Mouse (Mus musculus) embryonic facial prominence, embryonic 13.5 days (tissue): Measurements from ENCODE around the gene Lrrc74a. TPM values are rescaled to one million over a fixed set of nuclear protein-coding genes. Genes with fewer than 3 reads are reported as not detected.

Source experiments
- ATAC-seq: fragments of 200-750 bp; cut with Nextera tagmentation; 2 replicates; pipeline ENCODE4 v1.8.0; 2017; ENCODE audit warnings: low read depth; ENCODE audit not compliant: insufficient number of reproducible peaks, insufficient read depth, low FRiP score, low TSS enrichment
- H3K27ac ChIP-seq: fragments of 300-500 bp; sonication (generic); 2 replicates; pipeline ENCODE4 v1.5.1; 2015; ENCODE audit warnings: moderate library complexity, mild to moderate bottlenecking, inconsistent platforms
- H3K27me3 ChIP-seq: fragments of 300-500 bp; sonication (generic); 2 replicates; pipeline ENCODE4 v1.6.1; 2015; ENCODE audit warnings: mild to moderate bottlenecking, inconsistent platforms
- H3K36me3 ChIP-seq: fragments of 300-500 bp; sonication (generic); 2 replicates; pipeline ENCODE4 v1.6.1; 2015; ENCODE audit warnings: mild to moderate bottlenecking, inconsistent platforms
- H3K4me1 ChIP-seq: fragments of 300-500 bp; sonication (generic); 2 replicates; pipeline ENCODE4 v1.6.1; 2015; ENCODE audit warnings: inconsistent platforms
- H3K4me2 ChIP-seq: fragments of 300-500 bp; sonication (generic); 2 replicates; pipeline ENCODE4 v1.6.1; 2015; ENCODE audit warnings: moderate library complexity, mild to moderate bottlenecking, inconsistent platforms
- H3K4me3 ChIP-seq: fragments of 300-500 bp; sonication (generic); 2 replicates; pipeline ENCODE4 v1.5.1; 2015; ENCODE audit warnings: mild to moderate bottlenecking, inconsistent platforms
- H3K9ac ChIP-seq: fragments of 300-500 bp; sonication (generic); 2 replicates; pipeline ENCODE4 v1.6.1; 2015; ENCODE audit warnings: mild to moderate bottlenecking, inconsistent platforms
- H3K9me3 ChIP-seq: fragments of 300-500 bp; sonication (generic); 2 replicates; pipeline ENCODE4 v1.6.1; 2016; ENCODE audit warnings: inconsistent platforms
- WGBS: fragments of 180-500 bp; shearing (Covaris S2); methylation state at CpG from one replicate; pipeline ENCODE4 v1.1.7; 2015; ENCODE audit warnings: mixed read lengths; 5-methylcytosine and 5-hydroxymethylcytosine counted together
- polyA plus RNA-seq: library from polyadenylated mRNA; unstranded; fragments of >200 nt; fragmentation: Nextera tagmentation; extraction: Ambion mirVana; gene quantifications from 2 replicates; pipeline ENCODE4 v1.2.1, GENCODE M21; 2015

Gene Lrrc74a
- polyA plus RNA-seq, 1 experiment from 2014 or later = not detected

- H3K4me3 ChIP-seq = no peak overlapping the region
- 22% methylated on average over 3 of the region's 3 CpGs for WGBS
- peak overlapping the region; percentile 80 for H3K27ac ChIP-seq
- no peaks in the 10 kb centered on the region for H3K9me3 ChIP-seq
- H3K9ac ChIP-seq = no peak overlapping the region
- no peaks in the 10 kb centered on the region for H3K36me3 ChIP-seq
- no peak overlapping the region for H3K4me2 ChIP-seq
- H3K4me1 ChIP-seq = peaks cover 38% of the 10 kb centered on the region
- no peak for ATAC-seq
- H3K27me3 ChIP-seq = no peaks in the 10 kb centered on the region
These were observed 36.8 kb downstream of the Lrrc74a start for GRCm38 (mm10) chr12:86770927-86771326.

DNA sequence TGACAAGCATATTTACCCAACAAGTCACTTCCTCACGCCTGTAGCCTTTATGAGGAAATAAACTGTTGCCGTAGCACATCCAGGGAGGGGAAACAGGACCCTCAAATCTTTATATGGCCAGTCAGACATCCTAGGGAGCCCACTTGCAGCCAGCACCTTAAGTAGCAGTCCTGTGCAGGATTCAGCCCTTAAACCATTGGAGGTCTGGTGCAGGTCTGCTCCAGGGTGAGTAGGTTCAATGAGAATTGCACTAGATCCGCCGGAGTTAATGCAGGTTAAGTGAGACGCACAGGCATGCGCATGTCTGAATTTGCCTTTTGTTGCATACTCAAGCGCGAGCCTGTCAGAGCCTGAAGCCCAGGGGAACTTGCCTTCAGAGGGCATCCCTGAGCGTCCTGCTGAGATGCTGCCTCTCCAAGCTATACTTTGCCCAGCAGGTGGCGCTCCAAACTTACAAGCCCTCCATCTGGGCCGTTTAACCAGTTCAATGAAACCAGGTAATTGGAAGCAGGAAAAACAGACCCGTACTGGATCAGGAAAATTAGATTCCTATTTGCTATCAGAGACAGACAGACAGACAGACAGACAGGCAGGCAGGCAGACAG lies 37.8 kb downstream of the Lrrc74a start:
- Histone ChIP-seq H3K4me1 (peaks cover 42% of the 10 kb centered on the region), H3K9ac (no peak overlapping the region), H3K4me2 (0 out of 2 replicates have a peak overlapping the region, but pooled peaks have one; percentile 3)

GRCm38 (mm10) chr12:86772551-86772950 lies 38.4 kb downstream of the Lrrc74a start:
- H3K4me2 ChIP-seq = no peak overlapping the region
- no peak overlapping the region for H3K4me3 ChIP-seq
- no peaks in the 10 kb centered on the region for H3K36me3 ChIP-seq
- H3K27me3 ChIP-seq = no peaks in the 10 kb centered on the region
- peaks cover 42% of the 10 kb centered on the region for H3K4me1 ChIP-seq
- no peak for ATAC-seq
- H3K27ac ChIP-seq = no peak overlapping the region
- no peaks in the 10 kb centered on the region for H3K9me3 ChIP-seq
- no peak overlapping the region for H3K9ac ChIP-seq
- WGBS = 38% methylated on average over 3 of the region's 3 CpGs

More for the DNA sequence above, 37.8 kb downstream of the Lrrc74a start:
- H3K4me3 ChIP-seq = no peak overlapping the region
- H3K36me3 ChIP-seq = no peaks in the 10 kb centered on the region
- H3K27ac ChIP-seq = peak overlapping the region; percentile 1; the same call in 1 of the 2 replicates
- WGBS = 11% methylated on average over 12 of the region's 12 CpGs
- no peaks in the 10 kb centered on the region for H3K27me3 ChIP-seq
- ATAC-seq = peak; percentile 64; the same call in 1 of the 2 replicates
- no peaks in the 10 kb centered on the region for H3K9me3 ChIP-seq

DNA sequence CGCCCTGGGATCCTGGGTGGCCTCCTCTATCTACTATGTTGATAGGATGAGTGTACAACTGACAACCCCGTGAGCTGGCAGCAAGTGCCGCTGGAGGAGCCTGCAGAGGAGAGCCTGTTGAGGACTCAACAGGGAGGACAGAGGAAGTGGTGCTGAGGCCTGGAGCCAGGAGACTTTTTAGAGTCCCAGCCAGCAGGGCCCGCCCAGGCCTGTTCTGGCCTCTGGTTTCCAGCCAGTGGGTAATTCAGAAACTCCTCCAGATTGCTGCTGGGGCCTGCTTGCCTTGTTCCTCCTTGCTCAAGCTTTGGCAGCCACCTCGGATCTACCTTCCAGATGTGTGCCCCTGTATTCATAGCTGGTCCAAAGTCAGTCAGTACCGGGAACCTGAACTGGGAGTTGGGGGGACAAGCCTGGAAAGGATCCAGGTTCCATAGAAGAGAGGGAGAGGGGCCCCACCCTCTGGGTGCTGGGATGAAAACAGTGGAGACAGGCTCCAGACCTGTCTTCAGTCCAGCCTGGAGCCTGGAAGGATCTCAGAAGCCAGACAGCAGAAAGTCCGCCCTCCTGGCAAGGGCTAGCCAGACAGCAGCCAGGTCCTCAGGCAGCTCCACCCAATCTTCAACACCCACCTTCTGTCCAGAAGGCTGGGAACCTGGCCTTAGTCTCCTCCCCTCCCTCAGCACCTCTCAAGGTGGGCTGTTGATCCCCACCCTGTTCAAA lies 41.6 kb downstream of the Lrrc74a start:
- Histone ChIP-seq H3K4me2 (no peak overlapping the region), H3K27ac (peak overlapping the region; percentile 80), H3K4me3 (no peak overlapping the region), H3K9me3 (no peaks in the 10 kb centered on the region), H3K27me3 (no peaks in the 10 kb centered on the region), H3K4me1 (peaks cover 27% of the 10 kb centered on the region), H3K36me3 (no peaks in the 10 kb centered on the region), H3K9ac (peak overlapping the region; percentile 12; the same call in 1 of the 2 replicates)
- WGBS = 71% methylated on average over 7 of the region's 7 CpGs
- ATAC-seq = no peak

GRCm38 (mm10) chr12:86776341-86776860 lies 42.2 kb downstream of the Lrrc74a start:
- H3K4me2 ChIP-seq = no peak overlapping the region
- H3K4me3 ChIP-seq = no peak overlapping the region
- no peaks in the 10 kb centered on the region for H3K9me3 ChIP-seq
- no peak for ATAC-seq
- peak overlapping the region; percentile 80; the same call in 1 of the 2 replicates for H3K27ac ChIP-seq
- H3K27me3 ChIP-seq = no peaks in the 10 kb centered on the region
- H3K36me3 ChIP-seq = no peaks in the 10 kb centered on the region
- H3K4me1 ChIP-seq = peaks cover 22% of the 10 kb centered on the region
- no peak overlapping the region for H3K9ac ChIP-seq
- 82% methylated on average over 7 of the region's 7 CpGs for WGBS

GRCm38 (mm10) chr12:86778531-86778930 lies 44.4 kb downstream of the Lrrc74a start:
- H3K27me3 ChIP-seq = no peaks in the 10 kb centered on the region
- no peak overlapping the region for H3K4me2 ChIP-seq
- ATAC-seq = no peak
- no peaks in the 10 kb centered on the region for H3K9me3 ChIP-seq
- H3K27ac ChIP-seq = no peak overlapping the region
- H3K9ac ChIP-seq = no peak overlapping the region
- no peak overlapping the region for H3K4me3 ChIP-seq
- peaks cover 18% of the 10 kb centered on the region for H3K4me1 ChIP-seq
- no peaks in the 10 kb centered on the region for H3K36me3 ChIP-seq
- WGBS = 91% methylated on average over 4 of the region's 4 CpGs

DNA sequence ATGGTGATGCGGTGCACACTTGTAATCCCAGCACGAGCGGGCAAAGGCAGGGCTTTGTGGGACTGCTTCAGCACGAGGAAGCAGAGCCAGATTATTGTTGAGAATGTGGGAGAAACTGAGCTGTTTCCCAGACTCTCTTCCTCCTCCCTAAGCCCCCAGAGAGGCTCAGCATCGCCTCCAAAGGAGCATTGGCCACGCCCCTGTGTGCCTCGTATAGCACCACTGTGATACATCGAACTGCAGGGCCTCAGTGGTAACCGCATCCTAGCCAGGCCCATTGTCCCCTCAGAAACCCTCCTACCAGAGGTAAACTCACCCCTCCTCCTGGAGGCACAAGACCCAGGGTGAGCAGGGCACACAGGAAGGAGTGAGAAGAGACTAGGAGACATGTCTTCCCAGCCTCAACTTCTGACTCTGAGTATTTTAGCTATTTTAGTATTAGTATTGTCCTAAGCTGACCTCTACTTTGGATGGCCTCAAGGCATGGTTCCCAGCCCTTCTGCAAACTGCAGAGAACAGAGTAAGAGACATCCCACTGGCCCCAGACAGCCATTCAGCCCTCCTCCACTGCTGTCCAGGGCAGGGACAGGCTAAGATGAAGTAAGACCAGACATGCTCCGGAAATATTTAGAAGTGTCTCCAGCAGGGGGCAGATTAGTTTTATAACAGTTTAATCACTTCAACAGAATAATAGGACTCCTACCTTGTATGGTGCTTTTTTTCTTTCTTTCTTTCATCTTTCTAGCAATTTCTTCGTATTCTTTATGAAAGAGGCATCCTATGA lies 45.2 kb downstream of the Lrrc74a start:
- Histone ChIP-seq H3K27ac (no peak overlapping the region), H3K4me2 (no peak overlapping the region), H3K36me3 (no peaks in the 10 kb centered on the region), H3K9me3 (no peaks in the 10 kb centered on the region), H3K4me3 (no peak overlapping the region), H3K9ac (no peak overlapping the region), H3K27me3 (no peaks in the 10 kb centered on the region), H3K4me1 (peaks cover 23% of the 10 kb centered on the region)
- WGBS = 47% methylated on average over 11 of the region's 11 CpGs
- no peak for ATAC-seq

- ATAC-seq = no peak; the same call in 1 of the 2 replicates
- Histone ChIP-seq H3K9me3 (no peaks in the 10 kb centered on the region), H3K27ac (0 out of 2 replicates have a peak overlapping the region, but pooled peaks have one; percentile 33), H3K27me3 (no peaks in the 10 kb centered on the region), H3K9ac (no peak overlapping the region), H3K36me3 (no peaks in the 10 kb centered on the region), H3K4me3 (no peak overlapping the region), H3K4me1 (peaks cover 25% of the 10 kb centered on the region), H3K4me2 (no peak overlapping the region)
- 30% methylated on average over 6 of the region's 6 CpGs for WGBS
These were observed 47.6 kb downstream of the Lrrc74a start for GRCm38 (mm10) chr12:86781654-86782202.

DNA sequence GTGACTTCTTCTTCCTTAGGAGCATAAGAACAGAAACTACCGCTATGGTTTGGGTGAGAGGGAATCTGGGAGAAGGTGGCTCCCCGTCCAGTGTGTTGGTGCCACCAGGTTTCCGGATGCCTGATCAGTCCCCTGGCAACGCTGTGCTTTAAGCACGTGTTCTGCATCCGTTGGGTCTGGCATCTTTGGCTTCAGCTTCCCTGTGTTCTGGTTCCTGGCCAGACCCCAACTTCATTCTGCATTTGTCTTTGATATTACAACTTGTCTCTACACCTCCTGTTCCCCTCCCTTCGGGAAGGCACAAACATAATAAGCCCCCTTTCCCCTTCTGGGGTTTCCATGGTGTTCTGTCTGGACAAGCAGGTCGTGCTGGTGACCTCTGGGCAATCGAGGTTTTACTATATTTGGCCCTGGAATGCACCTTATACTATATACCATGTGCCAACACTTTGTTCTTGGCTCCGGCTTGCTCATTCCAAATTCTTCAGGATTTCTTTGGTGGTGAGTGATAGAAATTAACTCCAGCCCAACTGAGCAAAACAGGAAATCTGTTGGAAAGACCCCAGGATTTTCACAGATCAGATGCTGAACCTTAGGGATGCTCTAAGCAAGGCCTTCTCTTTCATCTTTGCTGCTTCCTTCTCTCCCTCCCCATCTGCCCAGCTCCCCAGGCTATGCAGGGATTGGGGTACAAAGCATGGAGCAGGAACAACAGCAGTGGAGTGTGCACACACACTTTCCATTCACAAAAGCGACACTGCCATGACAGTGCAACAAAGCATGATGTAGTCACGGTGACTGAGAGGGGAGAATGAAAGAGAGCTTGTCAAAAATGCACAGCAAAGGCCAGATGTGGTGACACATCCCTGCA lies 52.2 kb downstream of the Lrrc74a start:
- Histone ChIP-seq H3K9me3 (no peaks in the 10 kb centered on the region), H3K4me3 (no peak overlapping the region), H3K27ac (peak overlapping the region; percentile 77), H3K36me3 (no peaks in the 10 kb centered on the region), H3K27me3 (no peaks in the 10 kb centered on the region), H3K4me1 (peaks cover 42% of the 10 kb centered on the region), H3K9ac (0 out of 2 replicates have a peak overlapping the region, but pooled peaks have one; percentile 11), H3K4me2 (no peak overlapping the region)
- 44% methylated on average over 12 of the region's 12 CpGs for WGBS
- no peak for ATAC-seq

- Histone ChIP-seq H3K27ac (peak overlapping the region; percentile 77), H3K9ac (no peak overlapping the region), H3K36me3 (no peaks in the 10 kb centered on the region), H3K9me3 (no peaks in the 10 kb centered on the region), H3K4me2 (no peak overlapping the region), H3K4me3 (no peak overlapping the region), H3K27me3 (no peaks in the 10 kb centered on the region), H3K4me1 (peaks cover 38% of the 10 kb centered on the region)
- ATAC-seq = no peak
- 52% methylated on average over 4 of the region's 4 CpGs for WGBS
These were observed 52.9 kb downstream of the Lrrc74a start for GRCm38 (mm10) chr12:86787020-86787553.
